Mouse (Mus musculus) thymus, postnatal 4 days (tissue): ENCODE measurements around the gene Aff1.

Experiments used
- DNase-seq: peaks from one replicate; pipeline ENCODE4 v3.0.0; 2021

The Aff1 gene

GRCm38 (mm10) chr5:103777446-103777845, 85.3 kb downstream of the Aff1 start:
- DNase-seq = no peak

- DNase-seq = no peak
Measured at GRCm38 (mm10) chr5:103778314-103779117, 86.3 kb downstream of the Aff1 start.

GRCm38 (mm10) chr5:103779836-103780235, 87.7 kb downstream of the Aff1 start:
- no peak for DNase-seq

GRCm38 (mm10) chr5:103780266-103780665, 88.1 kb downstream of the Aff1 start:
- DNase-seq = no peak

- DNase-seq = peak; percentile 70
Measured at GRCm38 (mm10) chr5:103780836-103781235, 88.7 kb downstream of the Aff1 start.

GRCm38 (mm10) chr5:103783086-103783668, 91.0 kb downstream of the Aff1 start:
- no peak for DNase-seq

- no peak for DNase-seq
Measured at GRCm38 (mm10) chr5:103786096-103786495, 93.9 kb downstream of the Aff1 start.

- peak; percentile 6 for DNase-seq
Measured at GRCm38 (mm10) chr5:103788476-103788875, 96.3 kb downstream of the Aff1 start.

GRCm38 (mm10) chr5:103788976-103789375, 96.8 kb downstream of the Aff1 start:
- peak; percentile 5 for DNase-seq

- DNase-seq = peak; percentile 6
Measured at GRCm38 (mm10) chr5:103789619-103790116, 97.5 kb downstream of the Aff1 start.

GRCm38 (mm10) chr5:103791741-103792140, 99.6 kb downstream of the Aff1 start:
- DNase-seq = peak; percentile 5

- peak; percentile 5 for DNase-seq
Measured at GRCm38 (mm10) chr5:103795121-103795520, 102.9 kb downstream of the Aff1 start.

- DNase-seq = peak; percentile 14
Measured at GRCm38 (mm10) chr5:103796035-103796434, 103.9 kb downstream of the Aff1 start.

GRCm38 (mm10) chr5:103797774-103798173, 105.6 kb downstream of the Aff1 start:
- peak; percentile 8 for DNase-seq

GRCm38 (mm10) chr5:103799438-103799837, 107.3 kb downstream of the Aff1 start:
- peak; percentile 4 for DNase-seq

- DNase-seq = peak; percentile 1
Measured at GRCm38 (mm10) chr5:103800009-103800408, 107.8 kb downstream of the Aff1 start.

GRCm38 (mm10) chr5:103803386-103803785, 111.2 kb downstream of the Aff1 start:
- peak; percentile 4 for DNase-seq

GRCm38 (mm10) chr5:103803927-103804590, 111.9 kb downstream of the Aff1 start:
- peak; percentile 11 for DNase-seq

GRCm38 (mm10) chr5:103806851-103807578, 114.8 kb downstream of the Aff1 start:
- DNase-seq = peak; percentile 52

GRCm38 (mm10) chr5:103807637-103808312, 115.6 kb downstream of the Aff1 start:
- DNase-seq = no peak

GRCm38 (mm10) chr5:103809674-103810330, 117.6 kb downstream of the Aff1 start:
- no peak for DNase-seq

- DNase-seq = no peak
Measured at GRCm38 (mm10) chr5:103813291-103813690, 121.1 kb downstream of the Aff1 start.
